Comparison of ENCODE assay signal across 8 mouse cellular contexts in the genomic region with DNA sequence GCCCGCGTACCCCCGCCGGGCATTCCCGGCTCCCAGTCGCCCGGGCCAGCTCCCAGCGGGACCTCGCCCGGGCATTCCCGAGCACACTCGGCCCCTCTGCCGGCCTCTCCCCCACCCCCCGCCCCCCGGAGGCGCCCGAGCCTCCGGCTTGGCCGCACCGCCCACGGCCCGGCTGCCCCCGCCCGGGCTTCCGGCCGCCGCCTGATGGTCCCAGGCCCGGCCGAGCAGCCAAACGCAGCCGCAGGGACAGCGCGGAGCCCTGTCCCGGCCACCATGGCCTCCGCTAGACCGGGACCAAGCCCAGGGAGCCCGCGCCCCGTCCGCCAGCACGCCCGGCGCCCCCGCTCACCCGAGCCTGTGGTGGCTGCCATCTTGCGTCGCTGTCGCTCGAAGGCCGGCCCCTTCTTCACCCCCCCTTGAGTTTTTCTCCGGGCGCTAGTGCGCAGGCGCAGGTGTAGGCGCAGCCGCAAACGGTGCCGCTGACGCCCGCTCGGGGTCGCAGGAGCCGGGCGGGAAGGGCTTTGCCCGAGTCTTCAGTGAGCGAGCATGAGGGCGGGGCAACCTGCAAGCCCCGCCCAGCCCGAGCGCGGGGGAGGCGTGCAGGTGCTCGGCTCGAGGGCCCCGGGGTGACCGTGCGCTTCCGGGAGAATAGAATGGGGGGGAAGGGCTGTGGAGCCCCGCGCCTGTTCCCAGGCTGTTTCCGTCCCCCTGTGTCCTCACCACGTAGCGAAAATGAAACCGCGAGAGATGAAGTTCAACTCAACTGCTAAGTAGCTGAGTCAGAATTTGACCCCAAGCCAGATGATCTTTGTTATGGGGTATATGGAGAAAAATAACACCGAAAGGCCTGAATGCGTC. TPM values are rescaled to one million over a fixed set of nuclear protein-coding genes. Genes with fewer than 3 reads are reported as not detected.
DNase-seq lines count a peak whose midpoint lies in the region; ATAC-seq and TF ChIP-seq lines count a peak whose summit lies in the region.

Gene Ube2v1, minus strand, starts transcription at position 505 of the 858 bp plus-strand sequence.

- H3K79me2 ChIP-seq in C2C12 (ENCODE audit: control insufficient read depth, insufficient read depth), result peaks cover 48% of the 10 kb centered on the region

- H3K9me3 ChIP-seq in erythroblast, embryonic 14.5 days (ENCODE audit: control insufficient read depth, low read length), result no peaks in the 10 kb centered on the region
- 0 out of 2 replicates have a peak, but pooled peaks cover 2% of the 10 kb centered on the region for H3K9me3 ChIP-seq in heart, embryonic 12.5 days (replicated peaks)
- H3K9me3 ChIP-seq in kidney, postnatal 0 days (replicated peaks; ENCODE audit: low read length), result no peaks in the 10 kb centered on the region
- no peaks in the 10 kb centered on the region for H3K9me3 ChIP-seq in liver, embryonic 11.5 days (ENCODE audit: control insufficient read depth, low read length)
- H3K9me3 ChIP-seq in stomach, embryonic 14.5 days (ENCODE audit: control insufficient read depth, low read depth, low read length), result no peaks in the 10 kb centered on the region

- TF ChIP-seq CTCF in C2C12 (IDR thresholded peaks at IDR 0.05; ENCODE audit: control insufficient read depth, insufficient read depth, insufficient read length), result no peak
- TF ChIP-seq CTCF in brain, embryonic 14.5 days (IDR thresholded peaks at IDR 0.05; ENCODE audit: borderline replicate concordance, extremely low read depth, insufficient read depth, insufficient read length), result no peak
- peak; percentile 40 for TF ChIP-seq CTCF in kidney, postnatal 0 days (IDR thresholded peaks at IDR 0.05; ENCODE audit: low read depth)

- H3K4me3 ChIP-seq in C2C12 (ENCODE audit: insufficient read depth, poor library complexity, severe bottlenecking), result peak within 1 kb of the TSS; percentile 92
- peak within 1 kb of the TSS; percentile 90 for H3K4me3 ChIP-seq in erythroblast, embryonic 14.5 days (replicated peaks)
- peak within 1 kb of the TSS; percentile 99 for H3K4me3 ChIP-seq in heart, embryonic 12.5 days
- H3K4me3 ChIP-seq in kidney, postnatal 0 days (replicated peaks; ENCODE audit: low read depth, low read length), result peak within 1 kb of the TSS; percentile 95
- peak within 1 kb of the TSS; percentile 99 for H3K4me3 ChIP-seq in liver, embryonic 11.5 days (ENCODE audit: low read depth, low read length)
- H3K4me3 ChIP-seq in stomach, embryonic 14.5 days (ENCODE audit: low read depth, low read length), result peak within 1 kb of the TSS; percentile 89

- TF ChIP-seq POLR2A in brain, embryonic 14.5 days (IDR thresholded peaks at IDR 0.05; ENCODE audit: borderline replicate concordance, extremely low read depth, insufficient read depth, insufficient read length, poor library complexity, severe bottlenecking), result peak; percentile 69; the same call in 1 of the 2 replicates

- H3K9ac ChIP-seq in heart, embryonic 12.5 days, result peak within 1 kb of the TSS; percentile 99
- peak within 1 kb of the TSS; percentile 96 for H3K9ac ChIP-seq in kidney, postnatal 0 days (ENCODE audit: low read depth, low read length)
- peak within 1 kb of the TSS; percentile 97 for H3K9ac ChIP-seq in liver, embryonic 11.5 days (ENCODE audit: low read depth, low read length)
- H3K9ac ChIP-seq in stomach, embryonic 14.5 days (replicated peaks; ENCODE audit: low read depth, low read length), result peak within 1 kb of the TSS; percentile 90

- peak within 1 kb of the TSS; percentile 88 for H3K27ac ChIP-seq in heart, embryonic 12.5 days (ENCODE audit: poor library complexity, severe bottlenecking)
- peak within 1 kb of the TSS; percentile 89 for H3K27ac ChIP-seq in kidney, postnatal 0 days
- peak within 1 kb of the TSS; percentile 97 for H3K27ac ChIP-seq in liver, embryonic 11.5 days (ENCODE audit: low read depth, low read length)
- H3K27ac ChIP-seq in stomach, embryonic 14.5 days (ENCODE audit: low read length), result peak within 1 kb of the TSS; percentile 83

- peaks cover 11% of the 10 kb centered on the region for H3K36me3 ChIP-seq in C2C12 (ENCODE audit: control insufficient read depth, insufficient read depth)
- H3K36me3 ChIP-seq in erythroblast, embryonic 14.5 days (ENCODE audit: control insufficient read depth), result peaks cover 48% of the 10 kb centered on the region
- H3K36me3 ChIP-seq in heart, embryonic 12.5 days, result peaks cover 14% of the 10 kb centered on the region; the same call in 1 of the 2 replicates
- H3K36me3 ChIP-seq in kidney, postnatal 0 days (ENCODE audit: insufficient read depth, low read length), result peaks cover 16% of the 10 kb centered on the region; the same call in 1 of the 2 replicates
- H3K36me3 ChIP-seq in liver, embryonic 11.5 days (ENCODE audit: control insufficient read depth, insufficient read depth, low read length), result peaks cover 10% of the 10 kb centered on the region
- peaks cover 6% of the 10 kb centered on the region for H3K36me3 ChIP-seq in stomach, embryonic 14.5 days (ENCODE audit: control insufficient read depth, insufficient read depth, low read length)

- peak within 1 kb of the TSS; percentile 91 for H3ac ChIP-seq in C2C12 (ENCODE audit: control insufficient read depth, insufficient read length, low read depth)

- peaks cover 86% of the 10 kb centered on the region for H3K4me1 ChIP-seq in erythroblast, embryonic 14.5 days (ENCODE audit: control insufficient read depth)
- H3K4me1 ChIP-seq in heart, embryonic 12.5 days (replicated peaks), result peaks cover 60% of the 10 kb centered on the region
- peaks cover 26% of the 10 kb centered on the region for H3K4me1 ChIP-seq in kidney, postnatal 0 days (replicated peaks; ENCODE audit: insufficient read depth, low read length)
- peaks cover 59% of the 10 kb centered on the region for H3K4me1 ChIP-seq in liver, embryonic 11.5 days (replicated peaks; ENCODE audit: control insufficient read depth, insufficient read depth, low read length)
- peaks cover 36% of the 10 kb centered on the region for H3K4me1 ChIP-seq in stomach, embryonic 14.5 days (ENCODE audit: control insufficient read depth, insufficient read depth, low read length)

- peak; percentile 88 for ATAC-seq in heart, embryonic 12.5 days (ENCODE audit: insufficient number of reproducible peaks, low FRiP score)
- ATAC-seq in kidney, postnatal 0 days (replicated peaks; ENCODE audit: low FRiP score, low read depth), result peak; percentile 84
- ATAC-seq in liver, embryonic 11.5 days (replicated peaks; ENCODE audit: low FRiP score), result peak; percentile 83
- ATAC-seq in stomach, embryonic 14.5 days (ENCODE audit: insufficient number of reproducible peaks, insufficient read depth, low FRiP score, low read depth), result peak; percentile 87

- H3K27me3 ChIP-seq in C2C12 (ENCODE audit: control insufficient read depth, insufficient read depth, insufficient read length), result no peaks in the 10 kb centered on the region
- no peaks in the 10 kb centered on the region for H3K27me3 ChIP-seq in erythroblast, embryonic 14.5 days (ENCODE audit: control insufficient read depth)
- no peaks in the 10 kb centered on the region for H3K27me3 ChIP-seq in heart, embryonic 12.5 days (replicated peaks)
- no peaks in the 10 kb centered on the region for H3K27me3 ChIP-seq in kidney, postnatal 0 days (ENCODE audit: insufficient read depth, low read length)
- H3K27me3 ChIP-seq in liver, embryonic 11.5 days (replicated peaks; ENCODE audit: control insufficient read depth, insufficient read depth, low read length), result no peaks in the 10 kb centered on the region
- H3K27me3 ChIP-seq in stomach, embryonic 14.5 days (ENCODE audit: control insufficient read depth, insufficient read depth, low read length), result no peaks in the 10 kb centered on the region

- H3K79me3 ChIP-seq in C2C12 (ENCODE audit: low read depth), result peaks cover 45% of the 10 kb centered on the region

- H3K4me2 ChIP-seq in heart, embryonic 12.5 days, result peak within 1 kb of the TSS; percentile 93
- H3K4me2 ChIP-seq in kidney, postnatal 0 days (ENCODE audit: low read length), result peak within 1 kb of the TSS; percentile 93
- peak within 1 kb of the TSS; percentile 98 for H3K4me2 ChIP-seq in liver, embryonic 11.5 days
- peak within 1 kb of the TSS; percentile 73 for H3K4me2 ChIP-seq in stomach, embryonic 14.5 days (replicated peaks; ENCODE audit: low read depth, low read length)

- under 1% methylated on average over 86 of the region's 87 CpGs for WGBS in heart, embryonic 12.5 days
- under 1% methylated on average over 72 of the region's 87 CpGs for WGBS in kidney, postnatal 0 days
- 1% methylated on average over 87 of the region's 87 CpGs for WGBS in liver, embryonic 11.5 days
- WGBS in stomach, embryonic 14.5 days, result under 1% methylated on average over 65 of the region's 87 CpGs

- peak; percentile 99 for DNase-seq in brain, embryonic 14.5 days (ENCODE audit: low read depth)
- DNase-seq in kidney, postnatal 0 days (ENCODE audit: low spot score), result peak; percentile 97
- DNase-seq in liver, embryonic 11.5 days (ENCODE audit: low spot score), result peak; percentile 98
- peak; percentile 100 for DNase-seq in naive thymus-derived CD4-positive, alpha-beta T cell, adult 2 months (ENCODE audit: low read depth)

TF ChIP-seq in C2C12, 6 proteins besides CTCF, POLR2A, EP300 and RAD21:
- no peak for TF ChIP-seq MYOD1 (IDR thresholded peaks at IDR 0.05; ENCODE audit: control insufficient read depth, insufficient read length, low read depth)
- TF ChIP-seq MYOG (IDR thresholded peaks at IDR 0.05; ENCODE audit: control insufficient read depth, extremely low read depth, insufficient read length), result no peak
- peak; percentile 69 for TF ChIP-seq MAX (IDR thresholded peaks at IDR 0.05)
- TF ChIP-seq FOSL1 (IDR thresholded peaks at IDR 0.05; ENCODE audit: insufficient read depth, low read length, poor library complexity, severe bottlenecking), result no peak
- no peak for TF ChIP-seq CEBPB (IDR thresholded peaks at IDR 0.05; ENCODE audit: low read depth)
- no peak for TF ChIP-seq USF1 (IDR thresholded peaks at IDR 0.05; ENCODE audit: low read depth)
TF ChIP-seq in C2C12: peak in this region for 1.

RNA-seq across cellular contexts. Expression of gene Ube2v1, which starts in this region (rescaled TPM):
- 237 TPM for polyA plus RNA-seq in C2C12 (2012; fragmentation: generic; extraction: Trizol)
- polyA plus RNA-seq in brain, embryonic 14.5 days (2012; rRNA removed), result 144 and 183 TPM in 2 replicates
- 34.4 and 42.6 TPM in 2 replicates for polyA plus RNA-seq in erythroblast, embryonic 14.5 days (2012)
- polyA plus RNA-seq in heart, embryonic 12.5 days (2016; fragmentation: Nextera tagmentation; extraction: Ambion mirVana), result 216 and 235 TPM in 2 replicates
- 256 and 262 TPM in 2 replicates for polyA plus RNA-seq in kidney, postnatal 0 days (2015; fragmentation: Nextera tagmentation; extraction: Ambion mirVana)
- polyA plus RNA-seq in liver, embryonic 11.5 days (2014; fragmentation: Nextera tagmentation; extraction: Ambion mirVana), result 304 and 308 TPM in 2 replicates
- polyA plus RNA-seq in stomach, embryonic 14.5 days (2014; fragmentation: Nextera tagmentation; extraction: Ambion mirVana), result 252 and 259 TPM in 2 replicates

Comparison
In these comparisons a context has a peak if more than half of its experiments do, and no peak if none do; other contexts are left out.
1. Peak in every context shown above with its lines: DNase-seq, ATAC-seq, H3K4me3 ChIP-seq and H3K27ac ChIP-seq.